Mouse (Mus musculus) testis, adult 2 months (tissue): ENCODE data around the gene Nck2.

Source experiments
- CTCF ChIP-seq: fragments of 200-500 bp; IDR thresholded peaks from 2 replicates; pipeline ENCODE4 v1.5.1; 2012; ENCODE audit warnings: low read depth, mild to moderate bottlenecking, inconsistent platforms, low read length, moderate library complexity; ENCODE audit not compliant: control insufficient read depth, insufficient read depth, insufficient replicate concordance
- POLR2A ChIP-seq: fragments of 200-500 bp; IDR thresholded peaks from 2 replicates; pipeline ENCODE4 v1.6.1; 2012; ENCODE audit warnings: low read depth, mild to moderate bottlenecking, inconsistent platforms, low read length, moderate library complexity; ENCODE audit not compliant: control insufficient read depth

- TF ChIP-seq CTCF (no peak), POLR2A (no peak)
Observed at GRCm38 (mm10) chr1:43395040-43395439, 49.3 kb upstream of the Nck2 start.
